Mouse (Mus musculus): ENCODE data around the gene Braf.
A peak's percentile ranks its signal among the peaks of the same experiment; 100 is the strongest.

Gene Braf

DNA sequence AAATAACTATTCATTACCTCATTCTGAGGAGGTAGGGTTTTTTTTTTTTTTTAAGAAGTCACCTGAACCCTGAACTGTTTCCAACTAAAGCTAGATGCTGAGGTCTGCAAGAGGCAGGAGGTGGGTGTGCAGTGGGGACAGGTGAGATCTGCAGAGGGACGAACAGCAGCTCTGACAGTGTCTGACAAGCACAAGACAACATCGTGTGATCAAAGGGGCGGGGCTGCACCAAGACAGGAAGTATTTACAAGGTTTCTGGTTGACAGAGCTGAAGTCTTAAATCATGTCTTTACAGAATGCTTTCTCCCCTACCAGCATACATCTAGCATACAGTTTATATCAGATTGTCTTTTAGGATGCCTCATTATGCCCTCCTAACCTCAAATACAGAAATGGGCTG is 118.4 kb downstream of the Braf start:
- peak; percentile 82 for DNase-seq

DNA sequence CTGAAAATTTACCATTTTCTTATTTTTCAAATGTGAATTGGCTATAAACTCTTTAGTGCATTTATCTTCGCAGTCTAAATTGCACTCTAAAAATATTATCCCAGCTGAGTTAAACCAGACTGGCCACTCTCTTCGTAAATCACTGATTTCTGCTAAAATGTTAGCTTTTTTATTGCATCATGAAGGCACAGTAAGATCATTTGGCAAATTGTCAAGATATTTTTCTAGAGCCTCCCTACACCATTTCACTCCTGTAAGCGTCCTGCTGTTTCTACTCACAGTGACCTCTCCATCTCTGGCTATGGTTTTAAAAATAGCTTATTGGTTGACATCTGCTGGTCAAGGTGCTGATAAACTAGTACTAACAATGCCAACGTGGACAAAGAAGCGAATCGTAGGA is 119.2 kb downstream of the Braf start:
- peak; percentile 83 for DNase-seq

DNA sequence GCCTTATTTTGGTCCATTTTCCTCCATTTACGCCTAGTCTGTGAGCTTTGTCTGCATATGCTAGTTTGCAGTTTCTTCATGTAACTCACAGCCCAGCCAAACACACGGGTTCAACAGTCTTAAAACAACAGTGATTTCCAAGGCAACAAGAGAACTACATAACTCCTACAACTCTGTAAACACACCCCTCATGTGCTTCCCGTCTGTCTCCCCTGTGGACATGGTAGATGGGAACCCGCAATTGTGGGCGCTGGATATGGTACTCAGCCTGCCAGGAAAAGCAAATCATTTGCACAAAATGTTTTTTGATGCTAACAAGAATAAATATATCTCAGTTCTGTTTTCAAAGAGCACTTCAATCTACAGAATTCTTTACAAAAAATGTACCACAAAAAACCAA is 120.7 kb downstream of the Braf start:
- DNase-seq = no peak

DNA sequence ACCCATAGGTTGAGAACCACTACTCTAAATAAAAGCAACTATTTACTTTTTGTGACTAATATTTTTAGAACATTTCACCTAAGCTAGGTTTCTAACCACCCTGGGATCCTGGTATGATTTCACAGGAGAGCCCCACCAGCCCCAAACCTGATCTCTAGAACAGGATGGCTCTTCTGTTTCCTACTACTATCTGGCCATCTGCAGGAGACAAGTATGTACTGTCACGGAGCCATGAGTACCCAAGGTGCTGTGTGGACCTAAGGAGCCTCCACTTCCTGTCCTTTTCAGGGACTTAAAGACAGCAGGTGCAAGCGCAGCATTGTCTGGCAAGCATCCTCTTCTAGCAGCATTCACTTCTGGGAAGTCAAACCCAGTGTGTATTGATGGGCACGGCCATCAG is 123.4 kb downstream of the Braf start:
- DNase-seq = no peak

- no peak for DNase-seq
These were observed 124.4 kb downstream of the Braf start for GRCm38 (mm10) chr6:39600851-39601250.

GRCm38 (mm10) chr6:39592401-39593214 is 132.7 kb downstream of the Braf start, which contains the start of gene Ndufb2:
TSS of gene Ndufb2 (plus strand) at chr6:39592574.
- DNase-seq = peak; percentile 100

GRCm38 (mm10) chr6:39591481-39591880 is 133.8 kb downstream of the Braf start:
- no peak for DNase-seq

DNA sequence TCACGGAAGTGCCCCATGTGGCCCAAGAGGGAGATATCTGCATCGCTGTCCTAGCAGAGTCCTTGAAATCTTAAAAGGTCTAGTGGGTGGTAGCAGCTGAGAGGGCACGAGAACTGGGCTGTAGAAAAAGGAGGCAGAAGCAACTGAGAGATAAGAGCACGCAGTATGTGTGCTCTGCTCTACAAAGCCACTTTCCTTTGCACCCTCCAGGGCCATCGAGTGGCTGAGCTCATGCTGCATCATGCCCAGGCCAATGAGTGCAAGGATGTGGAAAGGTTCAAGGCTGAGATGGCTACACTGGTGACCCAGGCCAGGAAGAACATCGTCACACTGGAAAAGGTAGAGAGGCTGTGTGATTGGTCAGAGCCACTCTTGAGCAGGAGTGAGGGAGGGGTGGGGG is 139.7 kb downstream of the Braf start, which contains the start of gene Gm42420:
Gene Gm42420, plus strand, starts transcription at position 237 of the 400 bp plus-strand sequence.
- DNase-seq = no peak

GRCm38 (mm10) chr6:39581087-39581784 is 144.0 kb downstream of the Braf start:
- DNase-seq = no peak

DNA sequence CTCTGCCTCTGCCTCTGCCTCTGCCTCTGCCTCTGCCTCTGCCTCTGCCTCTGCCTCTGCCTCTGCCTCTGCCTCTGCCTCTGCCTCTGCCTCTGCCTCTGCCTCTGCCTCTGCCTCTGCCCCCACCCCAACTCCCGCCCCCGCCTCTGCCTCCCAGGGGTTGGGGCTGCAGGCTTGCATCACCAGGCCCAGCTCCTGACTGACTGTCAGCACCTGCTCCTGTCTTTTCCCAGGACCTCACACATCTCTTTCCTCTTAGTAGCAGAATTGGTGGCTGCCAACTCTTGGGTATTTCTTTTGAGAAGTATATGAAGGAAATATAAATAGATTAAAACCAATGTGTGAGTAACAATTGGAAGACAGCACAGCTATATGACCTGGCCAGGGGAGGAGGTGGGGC is 144.7 kb downstream of the Braf start:
- DNase-seq = no peak

DNA sequence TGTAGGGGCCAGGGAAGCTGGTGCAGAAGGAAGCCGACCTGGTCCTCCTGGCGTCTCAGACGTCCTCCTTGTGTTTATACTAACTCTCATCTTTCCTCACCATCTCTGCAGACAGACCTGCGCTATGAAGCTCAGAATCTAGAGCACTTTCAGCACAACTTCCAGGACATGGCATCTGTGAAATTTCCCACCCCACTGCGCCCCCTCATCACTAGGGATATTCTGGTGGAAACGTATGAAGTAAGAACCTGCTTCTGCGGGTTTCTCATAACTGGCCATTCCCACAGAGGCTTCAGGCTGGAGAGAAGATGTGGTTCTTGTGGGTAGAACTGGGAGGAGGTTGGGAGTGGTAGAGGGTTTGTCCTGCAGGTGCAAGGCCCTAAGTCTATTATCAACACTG is 145.7 kb downstream of the Braf start:
- DNase-seq = no peak

DNA sequence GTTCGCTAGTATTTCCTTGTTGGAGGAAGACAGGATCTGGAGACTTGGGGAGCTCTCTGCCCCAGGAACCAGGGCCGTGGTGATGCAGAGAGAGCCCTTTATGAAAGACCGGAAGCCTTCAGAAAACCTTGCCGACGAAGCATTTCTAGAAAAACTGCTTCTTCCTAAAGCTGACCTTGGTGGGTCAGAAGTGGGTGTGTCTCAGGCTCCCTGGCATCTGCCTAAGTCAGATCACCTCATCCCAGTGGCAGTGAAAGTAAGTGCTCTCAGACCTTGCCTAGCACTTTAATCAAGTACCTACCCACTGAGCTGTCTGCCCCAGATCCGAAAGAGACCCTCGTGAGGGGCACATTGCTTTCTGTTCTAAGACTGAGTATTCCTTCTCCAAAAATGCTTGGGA is 150.3 kb downstream of the Braf start:
- DNase-seq = no peak

- peak; percentile 95 for DNase-seq
These were observed 150.8 kb downstream of the Braf start for GRCm38 (mm10) chr6:39574555-39574869.

DNA sequence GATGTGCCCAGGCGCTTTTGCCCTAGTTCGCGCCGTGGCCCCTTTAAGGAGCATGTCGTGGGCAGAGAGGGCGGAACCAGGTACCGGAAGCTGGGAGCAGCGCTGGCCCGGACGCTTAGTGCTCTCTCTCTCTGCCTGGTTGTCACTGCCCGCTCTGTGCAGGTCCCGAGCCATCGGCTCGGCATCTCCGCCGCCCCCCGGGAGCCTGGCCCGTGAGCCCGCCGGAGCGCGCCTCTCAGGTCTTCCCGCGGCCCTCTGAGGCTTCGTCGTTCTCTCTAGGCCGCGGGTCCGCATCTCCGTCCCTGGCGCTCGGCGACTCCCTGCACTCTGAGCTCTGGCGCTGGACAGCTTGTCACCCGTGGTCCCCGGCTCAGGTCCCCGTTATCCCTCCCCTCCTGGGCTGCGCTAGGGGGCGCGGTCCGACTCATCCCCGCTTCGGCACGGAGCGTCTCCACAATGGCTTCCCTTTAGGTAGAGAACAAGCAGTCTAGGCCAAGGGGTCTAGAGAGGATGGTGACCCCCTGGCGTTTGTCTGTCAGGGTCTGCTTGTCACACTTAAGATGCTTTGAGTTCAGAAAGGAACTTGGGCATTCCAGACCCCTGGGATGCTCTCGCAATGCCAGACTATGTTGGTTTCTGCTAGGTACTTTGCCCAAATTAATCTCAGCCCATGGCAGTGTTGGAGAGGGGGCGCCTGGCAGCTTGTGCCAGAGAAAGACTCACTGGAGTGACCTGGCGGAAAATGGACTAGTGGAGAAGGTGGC is 151.3 kb downstream of the Braf start, which contains the start of gene Adck2:
Gene Adck2, plus strand, starts transcription at position 83 of the 764 bp plus-strand sequence.
- DNase-seq = peak; percentile 98

DNA sequence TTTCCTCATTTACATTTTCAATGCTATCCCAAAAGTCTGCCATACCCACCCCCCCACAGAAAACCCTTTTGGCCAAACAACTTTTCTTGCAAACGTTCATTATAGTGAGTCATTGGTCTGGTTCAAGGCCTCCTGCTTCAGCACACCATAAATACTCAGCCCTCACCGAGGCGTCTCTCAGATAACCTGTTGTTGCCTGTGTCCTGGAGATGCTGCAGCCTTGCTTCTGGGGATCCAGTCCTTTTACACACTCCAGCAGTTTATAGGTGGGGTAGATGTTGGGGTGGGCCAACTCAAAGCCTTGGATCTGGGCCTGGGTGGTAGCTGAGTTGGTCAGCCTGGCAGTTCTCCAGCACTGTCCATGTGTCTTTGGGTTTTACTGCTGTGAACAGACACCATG is 154.8 kb downstream of the Braf start:
- DNase-seq = no peak

GRCm38 (mm10) chr6:39567528-39567927 is 157.7 kb downstream of the Braf start:
- DNase-seq = no peak

DNA sequence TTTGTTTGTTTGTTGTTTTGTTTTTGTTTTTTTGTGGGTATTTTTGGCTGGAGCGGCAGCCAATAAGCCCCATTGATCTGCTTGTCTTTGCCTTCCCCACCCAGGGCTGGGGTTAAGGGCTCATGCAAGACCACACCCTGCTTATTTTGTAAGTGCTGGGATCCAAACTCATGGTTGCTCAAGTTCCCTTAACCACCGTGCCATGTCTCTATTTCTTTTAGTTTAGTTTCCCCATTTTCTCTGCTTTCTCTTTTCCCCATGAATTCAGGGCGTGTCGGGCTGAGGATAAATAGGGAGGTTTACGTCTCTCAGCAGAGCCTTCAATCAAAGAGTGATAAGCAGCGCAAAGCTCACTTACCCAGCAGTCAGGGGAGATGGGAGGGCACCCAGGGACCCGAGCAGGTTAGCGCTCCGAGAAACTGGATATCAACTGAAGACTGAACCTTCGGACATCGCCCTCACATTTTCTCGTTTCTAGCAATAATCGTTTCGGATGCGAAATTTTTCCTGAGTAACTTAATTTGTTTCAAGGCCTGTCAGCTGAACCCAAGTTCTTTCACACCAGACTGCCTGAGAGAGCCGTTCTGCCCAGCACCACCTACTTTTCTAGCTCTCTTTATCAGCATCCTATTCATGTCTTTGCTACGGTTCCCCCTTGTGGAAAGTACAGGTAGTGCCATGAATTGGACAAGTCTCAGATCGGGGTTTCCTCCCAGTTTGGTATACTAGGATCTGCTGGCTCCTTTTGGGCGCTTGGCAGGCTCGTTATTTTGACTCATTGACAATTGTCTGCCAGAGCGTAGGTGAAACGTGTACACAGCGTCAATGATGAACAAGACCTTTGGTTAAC is 162.9 kb downstream of the Braf start:
- peak; percentile 97 for DNase-seq

- peak; percentile 80 for DNase-seq
These were observed 165.9 kb downstream of the Braf start for GRCm38 (mm10) chr6:39559276-39559939.

- DNase-seq = peak; percentile 99
These were observed 167.5 kb downstream of the Braf start, which contains the start of gene Dennd2a for GRCm38 (mm10) chr6:39557723-39558261. TSS of gene Dennd2a (minus strand) at chr6:39557867.

GRCm38 (mm10) chr6:39556900-39557659 is 168.2 kb downstream of the Braf start:
- DNase-seq = peak; percentile 96

DNA sequence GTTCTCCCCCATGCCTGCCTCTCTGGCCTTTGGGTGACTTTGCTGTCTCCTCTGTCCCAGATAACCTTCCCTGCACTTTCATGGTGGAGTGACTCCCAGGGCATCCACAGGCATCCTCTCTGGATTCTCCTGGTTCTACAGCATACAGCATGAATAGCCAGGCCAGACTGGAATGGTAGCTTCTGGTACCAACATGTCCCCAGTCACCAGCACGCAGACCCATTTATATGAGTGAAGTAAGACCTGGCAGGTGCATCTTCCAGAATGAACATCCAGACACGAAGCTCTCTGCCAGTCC is 169.7 kb downstream of the Braf start:
- peak; percentile 90 for DNase-seq
